Mouse (Mus musculus) embryo, embryonic 11 days (tissue): ENCODE data around the gene Ccdc172.

Experiments used
- DNase-seq: peaks from one replicate; pipeline ENCODE4 v3.0.0-alpha.2; 2015

Ccdc172 gene

DNA sequence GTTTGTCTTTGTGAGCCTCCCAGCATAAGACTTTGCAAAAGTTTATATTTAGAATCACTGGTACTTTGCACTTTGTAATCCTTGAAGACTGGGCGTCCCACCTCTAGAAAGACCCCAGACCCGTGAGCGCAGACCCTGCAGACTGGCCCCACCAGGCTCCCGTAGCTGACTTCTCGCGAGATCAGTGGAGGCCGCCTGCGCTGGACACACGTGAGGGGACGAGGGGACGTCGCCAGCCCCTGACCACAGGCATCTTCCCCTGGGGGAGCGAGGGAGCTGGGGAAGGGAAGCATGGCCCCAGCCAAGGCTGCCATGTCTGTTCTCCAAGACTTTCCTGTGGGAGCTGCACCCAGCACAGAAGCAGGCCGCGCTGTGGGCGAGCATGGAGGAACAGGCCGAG, at the start of gene Ccdc172:
Gene Ccdc172 (plus strand): TSS at position 176 of the 400 bp plus-strand sequence.
- DNase-seq = no peak

DNA sequence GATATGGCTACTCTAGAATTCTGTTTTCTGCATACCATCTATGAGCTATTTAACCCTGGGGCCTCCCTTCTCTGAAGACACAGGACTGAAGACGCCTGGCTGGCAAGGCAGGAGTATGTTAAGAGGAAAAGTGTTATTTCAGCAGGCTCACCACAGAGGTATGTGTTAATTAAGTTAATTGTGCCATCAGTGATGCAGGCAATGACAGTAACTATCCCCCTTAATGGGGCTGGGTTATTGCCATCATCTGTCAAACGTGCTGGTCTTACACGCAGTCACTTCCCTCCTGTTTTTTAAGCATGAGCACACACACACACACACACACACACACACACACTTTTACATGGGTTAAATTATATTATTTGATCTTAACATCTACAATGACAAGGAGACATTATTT, 48.0 kb upstream of the Ccdc172 start:
- DNase-seq = no peak

DNA sequence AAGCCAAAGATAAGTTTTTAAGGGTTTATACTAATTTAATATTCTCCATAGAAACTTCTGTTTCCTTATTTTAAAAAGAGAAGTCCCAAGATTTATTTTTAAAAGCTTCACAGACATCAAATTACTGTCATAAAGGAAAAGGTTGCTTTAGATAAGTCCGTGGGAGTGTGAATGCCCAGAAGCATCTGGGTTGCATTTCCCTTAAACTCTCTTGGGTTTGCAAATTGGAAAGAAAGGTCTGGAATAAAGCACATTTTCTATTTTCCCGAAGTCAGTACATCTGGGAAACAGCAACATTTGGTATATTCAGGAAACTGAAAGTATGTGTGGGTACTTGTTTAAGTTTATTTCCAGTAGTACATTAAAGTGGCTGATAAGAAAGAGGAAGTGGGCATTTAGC, 43.5 kb upstream of the Ccdc172 start:
- no peak for DNase-seq

DNA sequence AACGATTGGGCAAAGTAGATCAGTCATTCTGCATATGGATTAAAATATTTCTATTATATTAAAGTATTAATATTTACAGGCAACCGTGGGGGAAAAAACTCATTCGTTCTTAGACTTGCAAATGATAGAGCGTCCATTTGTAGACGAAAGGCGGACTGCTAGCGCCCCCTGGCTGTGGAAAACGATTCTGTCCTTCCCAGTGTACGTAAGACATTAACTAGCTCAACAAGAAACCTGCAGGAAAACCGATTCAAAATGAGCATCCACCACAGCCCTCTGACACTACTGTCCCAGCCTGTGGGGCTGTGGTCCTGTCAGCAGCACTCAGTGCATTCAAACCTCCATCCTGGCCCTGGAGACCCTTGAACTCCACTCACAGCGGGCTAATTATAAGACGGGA, 42.4 kb upstream of the Ccdc172 start:
- DNase-seq = peak; percentile 88

DNA sequence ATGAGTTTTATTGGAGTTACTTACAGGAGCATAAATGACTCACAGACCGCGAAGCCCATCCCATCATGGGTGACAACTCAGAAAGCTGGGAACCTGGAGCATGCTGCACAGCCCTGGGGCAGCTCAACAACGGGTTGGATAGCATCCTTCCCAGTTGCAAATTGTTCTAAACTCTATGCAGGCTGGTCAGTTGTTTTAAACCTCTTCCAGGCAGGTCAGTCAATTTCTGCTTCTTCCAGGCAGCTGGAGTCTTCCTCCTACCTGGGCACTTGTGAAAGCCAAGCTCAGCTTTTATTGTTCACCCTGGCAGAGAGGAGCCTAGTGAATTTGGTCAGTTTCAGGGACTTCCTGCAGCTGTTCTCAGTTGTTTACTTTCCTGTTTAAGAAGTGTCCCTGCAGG, 37.5 kb upstream of the Ccdc172 start:
- no peak for DNase-seq

DNA sequence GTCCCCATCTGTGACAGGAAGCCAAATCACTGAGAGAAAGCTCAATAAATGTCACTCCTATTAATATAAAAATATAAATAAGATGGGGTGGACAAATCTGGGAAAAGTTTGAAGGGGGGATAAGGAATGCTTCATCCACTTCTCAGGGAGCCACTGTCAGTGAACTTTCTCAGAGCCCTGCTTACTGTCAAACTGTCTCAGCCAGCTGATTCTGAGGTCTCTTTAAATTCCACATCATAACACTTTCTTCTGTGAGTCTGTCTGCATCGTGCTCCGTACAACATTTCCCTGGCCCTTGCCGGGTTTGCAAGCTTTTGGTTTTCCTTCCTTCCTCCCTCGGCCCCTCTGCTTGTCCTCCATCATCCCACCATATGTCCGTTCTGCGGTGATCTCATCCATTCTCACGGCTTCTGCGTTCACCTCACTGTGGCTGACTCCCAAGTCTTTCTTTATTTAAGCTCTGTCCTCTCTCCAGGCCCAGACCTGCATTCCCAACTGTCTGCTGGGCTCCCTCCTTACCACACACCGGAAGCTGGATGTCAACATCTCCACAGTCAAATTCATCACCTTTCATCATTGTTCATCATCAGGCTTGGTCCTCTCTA, 29.3 kb upstream of the Ccdc172 start:
- no peak for DNase-seq

DNA sequence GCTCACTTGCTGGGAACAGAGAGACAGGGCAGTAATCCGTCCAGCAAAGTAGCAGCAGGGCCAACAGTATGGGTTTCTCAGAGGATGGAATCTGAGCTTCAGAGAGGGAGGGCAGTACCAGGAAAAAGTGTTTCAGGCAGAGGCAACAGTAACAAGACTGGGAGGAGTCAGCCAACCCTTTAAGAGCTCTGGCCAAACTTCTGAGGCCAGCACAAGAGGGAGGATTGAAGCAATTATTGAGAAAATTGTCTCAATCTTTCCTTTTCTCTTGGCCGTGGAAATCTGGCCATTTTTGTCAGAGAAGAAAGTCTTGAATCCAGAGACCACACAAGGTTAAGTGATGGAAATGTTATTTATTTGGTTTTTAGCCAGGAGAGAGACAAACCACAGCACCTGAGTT, 25.1 kb upstream of the Ccdc172 start:
- no peak for DNase-seq

DNA sequence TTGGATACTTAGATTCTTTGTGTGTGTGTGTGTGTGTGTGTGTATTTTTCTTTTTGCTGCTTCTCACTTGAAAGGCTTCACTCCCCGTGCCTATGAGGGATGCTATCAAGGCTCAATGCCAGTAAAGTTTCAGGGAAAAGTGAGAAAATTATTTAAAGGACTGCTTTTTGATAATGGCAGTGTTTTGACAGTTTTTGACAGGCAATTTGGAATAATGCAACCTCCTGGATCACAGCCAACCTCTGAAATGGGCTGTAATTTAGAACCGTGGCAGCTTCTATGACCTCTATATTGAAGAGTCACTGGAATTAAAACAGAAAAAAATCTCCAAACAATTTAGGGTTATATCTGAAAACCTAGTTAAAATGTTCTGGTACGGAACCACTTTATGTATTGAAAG, 14.7 kb upstream of the Ccdc172 start:
- DNase-seq = no peak

DNA sequence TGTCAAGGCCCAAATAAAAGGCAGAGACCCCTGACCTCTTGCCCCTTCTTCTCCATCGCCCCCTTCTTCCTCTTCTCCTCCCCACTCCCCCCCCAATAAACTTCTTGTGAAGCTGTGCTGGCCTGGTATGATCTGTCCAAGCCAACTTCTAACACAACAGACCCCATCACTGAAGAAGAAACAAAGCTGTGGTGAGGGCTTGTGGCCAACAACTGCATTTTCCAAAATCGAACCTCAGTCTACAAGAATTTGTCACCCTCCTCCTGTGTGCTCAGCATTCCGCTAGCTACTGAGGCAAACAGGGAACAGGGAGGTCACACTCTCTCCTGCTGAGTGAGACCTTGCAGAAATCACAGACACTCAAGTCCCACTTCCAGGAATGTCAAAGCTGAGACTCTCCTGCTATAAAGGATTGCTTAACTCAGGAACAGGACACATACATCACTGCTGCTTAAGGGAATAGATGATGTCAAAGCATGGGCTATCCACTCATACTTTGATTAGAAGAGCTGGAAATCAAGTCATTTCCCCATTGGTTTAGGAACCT, 12.3 kb upstream of the Ccdc172 start:
- no peak for DNase-seq

DNA sequence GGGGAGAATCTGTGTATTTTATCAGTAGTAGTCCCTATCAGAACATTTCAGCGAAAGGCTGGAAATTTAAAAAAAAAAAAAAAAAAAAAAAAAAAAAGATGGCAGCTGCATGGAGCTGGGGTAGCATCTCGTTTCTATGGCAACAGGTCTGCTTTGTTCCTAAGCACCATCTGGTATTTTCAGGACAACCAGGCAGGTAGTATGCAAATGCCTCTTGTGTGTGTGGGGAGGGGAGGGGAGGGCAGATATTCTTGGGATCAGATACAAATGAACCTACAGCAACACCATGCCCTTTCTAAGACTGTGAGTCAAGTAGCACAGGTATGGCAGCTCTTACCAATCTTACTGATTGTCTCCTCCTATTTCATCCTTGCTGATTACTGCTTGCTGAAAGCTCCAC, 11.7 kb upstream of the Ccdc172 start:
- no peak for DNase-seq

DNA sequence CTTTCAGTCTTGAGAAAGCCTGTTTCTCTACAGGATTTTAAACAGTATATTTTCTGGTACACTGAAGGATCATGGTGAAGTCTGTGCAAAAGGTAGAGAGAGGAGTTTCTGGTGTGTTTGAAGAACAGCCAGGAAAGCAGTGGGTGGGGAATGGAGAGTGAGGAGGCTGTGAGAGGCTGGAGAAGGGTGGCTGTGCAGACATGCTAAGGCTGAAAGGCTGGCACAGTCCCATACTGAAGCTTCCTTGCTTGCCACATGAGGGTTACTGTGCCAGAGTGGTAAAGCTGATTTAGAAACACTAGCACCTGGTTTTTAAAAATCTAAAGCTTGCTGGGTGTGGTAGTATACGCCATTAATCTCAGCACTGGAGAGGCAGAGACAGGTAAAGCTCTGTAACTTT, 9.9 kb downstream of the Ccdc172 start:
- DNase-seq = no peak

DNA sequence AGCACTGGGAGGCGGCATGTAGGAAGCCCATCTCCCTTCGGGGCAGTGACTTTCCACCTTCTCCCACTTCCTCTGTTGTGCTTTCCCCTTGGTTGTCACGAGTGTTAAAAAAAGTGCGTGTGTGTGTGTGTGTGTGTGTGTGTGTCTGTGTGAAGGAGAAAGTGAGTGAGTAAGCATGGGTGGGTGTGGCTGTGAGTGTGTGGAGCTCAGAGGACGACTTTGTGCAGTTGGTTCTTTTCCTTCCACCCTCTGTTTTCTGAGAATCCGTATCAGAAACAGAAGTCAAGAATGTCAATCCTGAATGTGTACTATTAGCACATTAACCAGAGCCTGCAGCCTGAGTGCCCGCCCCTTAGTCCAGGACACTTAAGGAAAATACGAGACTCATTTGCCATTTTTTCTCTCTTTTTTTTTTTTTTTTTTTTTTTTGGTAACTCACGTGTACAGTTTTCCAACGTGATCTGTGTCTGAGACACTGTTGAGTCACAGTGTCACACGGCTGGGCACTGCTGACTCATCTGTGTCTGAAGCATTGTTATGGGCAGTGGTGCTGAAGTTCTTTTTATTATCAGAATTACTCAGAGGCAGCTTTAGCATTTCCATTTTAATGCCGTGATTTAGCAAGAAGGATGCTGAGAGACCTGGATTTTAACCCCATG, 12.1 kb downstream of the Ccdc172 start:
- DNase-seq = no peak

DNA sequence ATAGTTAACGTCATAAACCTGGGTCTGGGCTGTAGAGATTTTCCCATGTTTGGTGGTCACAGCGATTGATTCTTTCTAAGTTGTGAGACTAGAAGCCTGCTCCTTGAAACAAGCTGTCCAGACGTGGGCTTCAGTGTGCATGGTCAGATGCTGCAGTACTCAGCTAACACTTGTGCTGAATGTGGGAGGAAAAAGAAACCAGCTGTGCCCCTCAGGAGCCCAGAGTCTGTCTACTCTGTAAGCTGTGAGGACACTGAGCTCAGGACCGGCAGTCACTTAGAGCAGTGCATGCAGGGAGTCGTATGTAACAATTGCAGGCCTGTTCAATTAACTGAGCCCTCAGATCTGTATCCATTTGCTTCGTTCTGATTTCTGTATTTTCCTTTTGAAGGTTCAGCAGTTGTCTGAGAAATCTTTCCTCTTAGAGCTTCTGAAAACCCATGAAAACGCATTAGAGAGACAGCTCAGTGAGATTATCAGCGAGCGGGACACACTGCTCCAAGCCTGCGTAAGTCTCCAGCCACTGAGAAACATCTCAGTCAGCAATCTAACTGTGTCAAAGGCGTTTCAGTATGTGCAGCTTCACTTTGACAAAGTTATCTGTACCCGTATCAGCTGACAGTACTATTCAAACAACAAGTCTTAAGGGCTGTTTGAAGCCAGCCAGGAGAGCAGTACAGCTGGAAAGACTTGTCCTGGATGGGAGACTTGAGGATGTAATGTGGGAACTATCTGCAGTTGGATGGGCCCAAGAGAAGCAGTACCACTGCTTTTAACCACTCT, 13.9 kb downstream of the Ccdc172 start:
- no peak for DNase-seq

DNA sequence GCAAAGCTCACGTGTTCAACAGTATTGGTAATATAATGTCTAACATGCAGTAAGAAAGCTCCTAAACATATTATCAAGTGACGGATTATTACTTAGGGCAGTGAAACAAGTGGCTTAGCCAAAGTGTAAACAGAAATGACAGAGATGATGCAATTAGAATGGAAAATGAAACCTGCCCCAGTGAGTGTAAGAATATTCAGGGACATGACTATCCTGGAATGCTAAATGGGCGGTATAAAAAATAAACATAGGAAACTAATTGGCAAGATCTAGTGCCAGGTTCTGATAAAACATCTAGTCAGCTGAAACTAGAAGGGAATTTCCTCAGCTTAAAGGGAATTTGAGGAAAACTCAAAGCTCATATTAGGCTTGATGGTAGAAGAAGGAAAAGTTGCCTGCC, 21.3 kb downstream of the Ccdc172 start:
- DNase-seq = no peak

DNA sequence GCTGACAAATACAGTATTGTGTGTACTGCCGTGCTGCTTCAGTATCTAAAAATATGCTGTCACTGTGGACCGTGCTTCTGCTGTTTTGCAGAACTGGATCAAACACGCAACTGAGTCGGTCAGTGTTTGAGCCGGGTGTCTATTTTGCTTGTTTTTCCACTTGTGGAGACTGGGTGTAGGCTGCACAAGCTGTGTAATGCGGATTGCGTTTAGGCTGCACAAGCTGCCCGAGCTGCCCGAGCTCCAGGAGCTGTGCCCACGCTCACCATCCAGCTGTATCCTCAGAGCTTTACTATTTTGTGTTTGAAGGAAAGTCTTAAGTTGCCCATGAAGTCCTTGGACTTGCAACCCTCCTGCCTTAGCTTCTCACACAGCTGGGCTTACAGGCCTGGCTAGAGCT, 24.9 kb downstream of the Ccdc172 start:
- no peak for DNase-seq

DNA sequence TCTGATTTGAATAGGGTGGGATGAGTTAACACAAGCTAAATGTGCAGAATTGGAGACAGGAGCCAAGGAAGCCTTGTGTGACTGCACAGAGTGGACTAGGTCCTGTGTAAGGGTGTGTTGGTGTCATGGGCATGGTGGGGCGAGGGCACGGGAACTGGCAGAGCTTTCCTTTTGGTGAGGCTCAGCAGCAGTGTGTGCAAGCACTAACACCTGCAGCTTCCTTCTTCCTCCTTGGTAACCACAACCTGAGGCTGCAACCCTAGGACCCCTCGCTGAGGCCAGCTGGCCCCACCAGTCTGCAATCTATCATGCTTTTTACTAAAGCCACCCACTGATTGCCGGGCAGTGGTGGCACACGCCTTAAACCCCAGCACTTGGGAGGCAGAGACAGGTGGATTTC, 28.6 kb downstream of the Ccdc172 start:
- no peak for DNase-seq

DNA sequence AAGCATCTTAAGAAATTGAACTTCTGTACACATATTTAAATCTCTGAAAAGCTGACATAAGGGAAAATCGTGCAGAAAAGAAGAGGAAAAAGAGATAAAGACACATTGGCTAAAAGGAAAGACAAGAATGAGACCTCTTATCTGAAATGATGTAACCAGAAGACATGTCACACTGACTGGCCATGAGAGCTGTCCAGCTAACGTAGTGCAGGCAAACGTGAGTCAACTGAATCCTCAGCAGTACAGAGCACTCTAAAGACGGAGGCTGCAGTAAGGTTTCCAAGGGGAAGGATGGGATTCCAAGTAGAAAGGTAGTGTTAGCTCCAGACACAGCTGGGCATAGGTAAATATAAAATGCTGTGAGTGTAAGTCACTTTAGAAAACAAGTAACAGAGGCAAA, 36.6 kb downstream of the Ccdc172 start:
- DNase-seq = no peak

DNA sequence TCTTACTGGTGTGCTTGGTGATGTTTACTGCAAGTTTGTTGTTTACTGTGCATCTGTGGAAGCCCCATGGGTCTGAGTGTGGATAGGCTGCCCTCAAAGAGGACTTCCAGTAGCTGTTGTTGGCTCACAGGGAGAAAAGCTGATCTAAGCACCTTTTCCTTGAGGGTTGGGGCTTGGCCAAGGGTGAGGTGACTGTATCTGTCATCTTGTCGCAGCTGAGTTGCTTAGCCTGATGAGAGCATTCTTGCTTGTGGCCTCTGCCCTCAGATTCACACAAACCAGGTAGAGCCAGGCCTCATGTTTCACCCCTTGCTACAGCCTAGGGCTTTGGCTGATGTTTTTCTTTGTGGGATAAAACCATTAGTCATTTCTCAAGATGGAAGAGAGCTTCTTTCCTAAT, 38.7 kb downstream of the Ccdc172 start:
- no peak for DNase-seq

DNA sequence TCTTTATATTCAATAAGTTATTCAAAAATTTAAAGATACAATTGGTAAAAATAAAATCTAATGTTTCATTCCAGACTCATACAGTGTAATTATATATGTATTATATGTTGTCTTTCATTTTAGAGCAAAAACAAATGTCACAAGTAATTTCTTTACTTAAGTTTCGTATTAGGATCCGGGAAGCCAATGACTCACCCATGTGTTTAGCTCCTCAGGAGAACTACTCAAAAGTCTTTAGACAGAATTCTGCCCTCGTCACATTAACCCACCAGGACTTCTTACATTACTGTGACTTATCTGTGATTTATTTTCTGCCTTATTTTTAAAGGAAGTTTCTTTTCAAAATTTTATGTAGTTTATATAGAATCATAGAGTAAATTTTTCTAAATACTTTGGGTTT, 39.1 kb downstream of the Ccdc172 start:
- DNase-seq = no peak

DNA sequence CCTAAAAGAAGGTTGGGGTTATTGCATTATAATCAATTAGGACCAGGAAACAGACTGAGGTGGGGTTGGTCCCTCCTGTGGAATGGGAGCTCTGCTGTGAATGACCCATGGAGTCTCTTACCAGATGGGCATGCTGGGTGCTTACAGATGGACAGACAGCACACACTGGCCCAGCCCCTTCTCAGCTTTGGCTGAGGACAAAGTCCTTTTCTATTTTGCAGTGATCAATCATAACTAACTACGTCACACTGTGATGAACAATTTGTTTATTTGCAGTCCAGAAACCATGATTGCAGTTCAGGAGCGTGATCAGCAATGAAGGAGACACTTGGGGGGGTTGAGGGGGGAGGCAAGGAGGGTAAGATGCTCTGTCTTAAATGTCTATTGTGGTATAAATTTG, 43.2 kb downstream of the Ccdc172 start:
- no peak for DNase-seq

DNA sequence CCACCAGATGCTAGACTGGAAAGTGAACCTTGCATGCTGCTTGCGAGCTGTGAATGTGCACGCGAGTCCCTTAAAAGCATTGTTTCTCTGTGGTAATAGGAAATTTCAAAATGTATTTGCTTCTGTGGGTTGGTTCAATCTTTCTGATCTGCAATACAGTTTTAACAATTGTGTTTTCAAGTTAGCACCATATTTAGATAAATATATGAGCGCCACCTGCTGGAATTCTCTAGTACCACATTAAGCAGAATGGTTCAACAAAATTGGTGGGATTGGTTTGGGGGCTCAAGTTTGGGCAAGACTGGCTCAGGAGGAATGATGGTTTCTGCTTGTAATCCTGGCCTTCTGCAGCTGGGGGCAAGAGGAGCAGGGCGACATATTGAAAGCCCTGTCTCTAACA, 46.6 kb downstream of the Ccdc172 start:
- peak; percentile 79 for DNase-seq

DNA sequence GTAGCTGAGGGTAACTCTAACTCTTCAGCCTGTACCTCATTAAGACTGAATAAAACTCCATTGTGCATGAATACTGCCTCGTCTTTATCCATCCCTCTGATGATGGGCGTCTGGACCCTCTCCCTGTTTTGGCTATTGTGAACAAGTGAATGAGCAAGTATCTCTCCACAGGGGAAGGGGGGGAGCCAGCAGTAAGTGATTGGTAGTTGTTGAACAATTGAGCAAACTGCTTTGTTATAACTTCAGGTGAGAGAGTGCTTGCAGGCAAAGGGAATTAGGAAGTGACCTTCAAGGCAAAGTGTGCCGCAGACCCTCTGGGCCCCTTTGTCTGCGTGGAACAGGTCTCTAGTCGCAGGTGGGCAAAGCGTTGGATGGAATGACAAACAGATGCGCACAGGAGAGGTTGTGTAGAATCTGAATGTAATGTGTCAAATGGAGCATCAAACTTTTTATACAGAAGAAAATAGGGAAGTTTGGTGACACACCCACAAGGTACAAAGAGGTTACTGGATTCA, 50.6 kb downstream of the Ccdc172 start:
- no peak for DNase-seq

DNA sequence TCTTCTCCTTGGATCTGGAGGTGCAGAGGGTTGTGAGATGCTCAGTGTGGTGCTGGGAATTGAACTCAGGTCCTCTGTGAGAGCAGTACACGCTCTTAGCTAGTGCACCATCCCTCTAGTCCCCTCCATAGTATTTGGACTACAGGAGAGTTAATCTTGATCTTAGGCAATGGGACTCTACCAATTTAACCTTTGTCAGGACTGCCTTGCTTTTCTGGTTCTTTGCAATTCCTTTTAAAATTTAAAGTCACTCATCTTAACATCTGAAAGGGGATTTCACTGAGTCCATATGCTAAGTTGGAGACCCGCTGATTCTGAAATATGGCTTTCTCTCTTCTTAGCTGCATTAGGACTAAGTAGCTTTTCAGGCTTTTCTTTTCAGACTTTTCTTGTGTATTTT, 59.8 kb downstream of the Ccdc172 start:
- no peak for DNase-seq
